Mouse (Mus musculus) MEL (cell line): ENCODE results near the gene Slirp. TPM values are rescaled to one million over a fixed set of nuclear protein-coding genes. Genes with fewer than 3 reads are reported as not detected.

ENCODE experiments used
- DNase-seq: peaks from one replicate; pipeline ENCODE4 v3.0.0; 2011; ENCODE audit warnings: low read depth, low spot score
- H3K27ac ChIP-seq: 2 replicates; pipeline ENCODE4 v1.5.1; 2012; ENCODE audit warnings: low read depth, mild to moderate bottlenecking, control low read depth, low read length, moderate library complexity; ENCODE audit not compliant: control insufficient read depth
- H3K27me3 ChIP-seq, 2 experiments: fragments of 150-350 bp in 1 of 2; sonication (generic) in 1 of 2; 2 replicates each; pipeline ENCODE4 v1.6.1; 2012; ENCODE audit warnings: low read length in 2 of 2, mild to moderate bottlenecking in 2 of 2, improper control_type of control experiment in 1 of 2, moderate library complexity in 1 of 2; ENCODE audit not compliant: insufficient read depth in 2 of 2, control insufficient read depth in 1 of 2
- H3K36me3 ChIP-seq, 2 experiments: 2 replicates each; pipeline ENCODE4 v1.6.1; 2012 to 2014; ENCODE audit warnings: low read length in 2 of 2, improper control_type of control experiment in 1 of 2, inconsistent platforms in 1 of 2, mild to moderate bottlenecking in 1 of 2; ENCODE audit not compliant: insufficient read depth in 2 of 2, control insufficient read depth in 1 of 2
- H3K4me1 ChIP-seq, 2 experiments: fragments of 150-350 bp in 1 of 2; sonication (generic) in 1 of 2; 2 replicates each; pipeline ENCODE4 v1.6.1; 2012; ENCODE audit warnings: low read length in 2 of 2, improper control_type of control experiment in 1 of 2, mild to moderate bottlenecking in 1 of 2; ENCODE audit not compliant: insufficient read depth in 2 of 2, control insufficient read depth in 1 of 2
- H3K4me3 ChIP-seq, 2 experiments: fragments of 150-350 bp in 1 of 2; sonication (generic) in 1 of 2; 2 replicates each; pipeline ENCODE4 v1.5.1; 2012; ENCODE audit warnings: low read depth in 2 of 2, low read length in 2 of 2, mild to moderate bottlenecking in 2 of 2, moderate library complexity in 2 of 2, control low read depth in 1 of 2, improper control_type of control experiment in 1 of 2; ENCODE audit not compliant: control insufficient read depth in 1 of 2, insufficient read depth in 1 of 2
- H3K79me2 ChIP-seq: 2 replicates; pipeline ENCODE4 v1.6.1; 2012; ENCODE audit warnings: mild to moderate bottlenecking, low read length, moderate library complexity; ENCODE audit not compliant: control insufficient read depth, poor library complexity, insufficient read depth
- H3K9ac ChIP-seq: 2 replicates; pipeline ENCODE4 v1.6.1; 2012; ENCODE audit warnings: low read depth, mild to moderate bottlenecking, control low read depth, low read length, moderate library complexity; ENCODE audit not compliant: control insufficient read depth, poor library complexity, severe bottlenecking
- H3K9me3 ChIP-seq: fragments of 150-350 bp; sonication (generic); replicated peaks from 2 replicates; pipeline ENCODE4 v1.6.1; 2012; ENCODE audit warnings: mild to moderate bottlenecking, low read length, improper control_type of control experiment, moderate library complexity; ENCODE audit not compliant: insufficient read depth
- CHD1 ChIP-seq: IDR thresholded peaks from 2 replicates; pipeline ENCODE4 v1.6.1; 2012; ENCODE audit warnings: low read depth, mild to moderate bottlenecking, inconsistent platforms, low read length, improper control_type of control experiment
- ELF1 ChIP-seq: IDR thresholded peaks from 2 replicates; pipeline ENCODE4 v1.6.1; 2014; ENCODE audit warnings: low read depth, mild to moderate bottlenecking, inconsistent platforms, low read length, improper control_type of control experiment, moderate library complexity
- JUND ChIP-seq: IDR thresholded peaks from 2 replicates; pipeline ENCODE4 v1.6.1; 2011; ENCODE audit warnings: low read depth, mild to moderate bottlenecking, improper control_type of control experiment, low read length
- NELFE ChIP-seq: IDR thresholded peaks from 2 replicates; pipeline ENCODE4 v1.6.1; 2011; ENCODE audit warnings: low read depth, low read length, improper control_type of control experiment
- POLR2AphosphoS2 ChIP-seq: IDR thresholded peaks from 2 replicates; pipeline ENCODE4 v1.6.1; 2011; ENCODE audit warnings: low read length, improper control_type of control experiment
- RAD21 ChIP-seq: IDR thresholded peaks from 2 replicates; pipeline ENCODE4 v1.6.1; 2011; ENCODE audit warnings: mild to moderate bottlenecking, low read depth, low read length, improper control_type of control experiment
- SMC3 ChIP-seq: IDR thresholded peaks from 2 replicates; pipeline ENCODE4 v1.6.1; 2011; ENCODE audit warnings: low read depth, low read length, improper control_type of control experiment
- TBP ChIP-seq: IDR thresholded peaks from 2 replicates; pipeline ENCODE4 v1.8.0; 2011; ENCODE audit warnings: low read depth, low read length, improper control_type of control experiment
- ZC3H11A ChIP-seq: IDR thresholded peaks from 2 replicates; pipeline ENCODE4 v1.6.1; 2012; ENCODE audit warnings: low read depth, mild to moderate bottlenecking, inconsistent platforms, low read length, improper control_type of control experiment
- ZNF384 ChIP-seq: IDR thresholded peaks from 2 replicates; pipeline ENCODE4 v1.6.1; 2012; ENCODE audit warnings: low read depth, mild to moderate bottlenecking, inconsistent platforms, low read length, improper control_type of control experiment
- polyA plus RNA-seq, 2 experiments: library from polyadenylated mRNA; stranded (reverse) in 1 of 2; unstranded in 1 of 2; fragments of >175 nt in 1 of 2; fragments of >200 nt in 1 of 2; gene quantifications; 2 replicates each; pipeline versions ENCODE4 v1.2.1 to v1.2.4; 2012; ENCODE audit warnings: low replicate concordance in 2 of 2, low read depth in 1 of 2; ENCODE audit not compliant: insufficient read length in 2 of 2, insufficient read depth in 1 of 2, missing spikeins in 1 of 2
- total RNA-seq: library from RNA; depleted of rRNA; stranded (reverse); fragments of 300-350 nt; gene quantifications from 2 replicates; pipeline ENCODE4 v1.2.3, GENCODE M21; 2012

The Slirp gene
- total and polyA plus RNA-seq, 3 experiments: 166 to 182 TPM; not detected in 1

DNA sequence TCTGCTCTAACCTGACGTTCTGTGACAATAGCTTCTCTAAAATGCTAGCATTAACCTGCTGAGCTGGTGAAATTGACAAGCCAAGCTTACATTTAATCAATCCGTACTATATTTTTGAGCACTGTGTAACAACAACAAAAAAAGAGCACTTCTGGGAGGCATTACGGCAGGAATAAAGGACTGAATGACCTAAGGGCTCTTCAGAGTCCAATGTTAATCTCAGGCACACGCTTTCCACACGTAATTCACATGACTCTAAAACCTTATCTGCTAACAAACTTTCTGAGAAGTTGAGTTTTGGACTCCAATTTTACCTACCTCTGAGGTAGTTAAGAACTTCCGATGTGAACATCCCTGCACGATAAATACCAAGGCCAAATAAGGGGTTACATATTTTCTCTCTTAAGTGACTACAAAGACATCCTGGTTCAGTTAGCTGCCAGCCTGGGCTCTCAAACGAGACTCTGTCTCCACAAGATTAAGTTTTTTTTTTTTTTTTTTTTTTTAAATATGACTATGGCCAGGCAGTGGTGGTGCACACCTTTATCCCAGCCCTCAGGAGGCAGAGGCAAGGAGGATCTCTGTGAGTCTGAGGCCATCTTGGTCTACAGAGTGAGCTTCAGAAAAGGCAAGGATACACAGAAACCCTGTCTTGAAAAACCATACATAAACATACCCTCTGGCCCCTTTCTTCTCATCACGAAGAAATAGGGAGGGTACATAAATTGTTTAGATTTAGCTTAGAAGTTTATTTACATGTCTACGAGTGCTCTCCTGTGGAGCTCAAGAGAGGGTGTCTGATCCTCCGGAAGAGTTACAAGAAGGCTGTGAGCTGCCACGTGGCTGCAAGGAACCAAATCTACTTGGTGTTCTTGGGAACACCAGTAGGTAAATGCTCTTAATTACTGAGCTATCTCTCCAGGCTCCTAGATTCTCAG is 1.2 kb upstream of the Slirp start (continued):
- TF ChIP-seq RAD21 (no peak), NELFE (peak; percentile 36; the same call in 1 of the 2 replicates), TBP (peak; percentile 14; the same call in 1 of the 2 replicates), ZC3H11A (no peak), ELF1 (no peak)
- TF ChIP-seq, all 39 proteins: peak for 16

DNA sequence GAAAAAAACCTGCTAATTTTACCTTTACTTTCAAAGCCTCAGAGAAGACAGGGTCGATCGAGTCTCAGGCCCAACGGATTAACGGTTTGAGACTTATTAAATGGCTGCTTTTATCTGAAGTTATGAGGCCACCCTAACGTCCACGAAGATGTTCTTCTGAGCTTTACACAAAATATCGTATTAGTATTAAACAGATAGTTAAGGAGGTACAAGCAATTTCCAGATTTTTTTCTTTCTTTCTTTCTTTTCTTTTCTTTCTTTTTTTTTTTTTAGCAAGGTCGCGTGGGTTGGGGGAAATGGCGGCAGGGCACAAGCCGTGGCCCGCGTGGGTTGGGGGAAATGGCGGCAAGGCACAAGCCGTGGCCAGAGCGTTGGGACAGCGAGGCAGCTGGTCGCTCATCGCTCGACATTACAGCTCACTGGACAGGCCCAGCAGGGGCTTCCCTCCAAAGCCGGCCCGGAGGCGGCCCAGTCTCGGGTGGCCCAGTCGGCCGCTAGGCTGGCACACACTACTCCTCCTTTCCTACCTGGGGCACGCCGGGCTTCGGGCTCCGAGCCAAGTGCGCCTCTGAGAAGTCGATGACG is 489 bp upstream of the Slirp start:
- Histone ChIP-seq H3K79me2 (peaks cover 67% of the 10 kb centered on the region), H3K4me3 (peak overlapping the region; percentile 90)

DNA sequence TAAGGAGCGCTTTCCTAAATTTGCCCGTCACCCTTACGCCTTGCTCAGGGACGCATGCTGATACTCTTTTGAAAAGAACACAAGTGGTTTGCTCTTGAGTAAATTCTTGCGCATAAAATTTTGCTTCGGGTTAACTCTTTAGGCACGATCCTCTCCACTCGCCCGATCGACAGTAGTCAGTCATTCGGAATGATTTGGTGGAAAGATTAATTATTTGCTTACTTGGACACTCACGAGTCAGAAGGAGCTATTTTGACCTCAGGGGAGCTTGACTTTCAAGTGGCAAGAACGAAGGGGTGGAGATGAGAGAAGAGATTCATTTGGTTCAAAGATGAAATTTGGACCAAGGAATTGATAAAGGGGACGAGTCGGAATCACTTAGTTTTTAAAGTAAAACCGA is 515 bp downstream of the Slirp start:
- Histone ChIP-seq H3K27me3 (no peaks in the 10 kb centered on the region), H3K27ac (peak overlapping the region; percentile 64), H3K79me2 (peaks cover 67% of the 10 kb centered on the region), H3K4me3 (peak overlapping the region; percentile 90), H3K36me3 (peaks cover 37 to 40% of the 10 kb centered on the region in 2 experiments), H3K9ac (peak overlapping the region; percentile 97), H3K4me1 (peaks cover 0 to 10% of the 10 kb centered on the region in 2 experiments; a peak in 1 of 4 replicates), H3K9me3 (no peaks in the 10 kb centered on the region)
- peak; percentile 67 for DNase-seq
- TF ChIP-seq SMC3 (no peak), JUND (no peak), CHD1 (0 out of 2 replicates have a peak, but pooled peaks have one; percentile 46)

More for the DNA sequence above, 489 bp upstream of the Slirp start:
- Histone ChIP-seq H3K4me1 (peaks cover 0 to 10% of the 10 kb centered on the region in 2 experiments; a peak in 1 of 4 replicates), H3K36me3 (peaks cover 37 to 40% of the 10 kb centered on the region in 2 experiments), H3K27ac (peak overlapping the region; percentile 72), H3K9ac (peak overlapping the region; percentile 97), H3K9me3 (no peaks in the 10 kb centered on the region), H3K27me3 (no peaks in the 10 kb centered on the region)
- DNase-seq: no peak
- no peak for TF ChIP-seq ZC3H11A
- no peak for TF ChIP-seq POLR2AphosphoS2
- TF ChIP-seq ZNF384: no peak
- TF ChIP-seq TBP: 0 out of 2 replicates have a peak, but pooled peaks have one; percentile 9
